Mouse (Mus musculus) lung, adult 2 months (tissue): ENCODE results near the gene Eef1a2.

Experiments
- CTCF ChIP-seq: fragments of 200-500 bp; IDR thresholded peaks from 2 replicates; pipeline ENCODE4 v1.5.1; 2011; ENCODE audit warnings: mild to moderate bottlenecking, low read length, control low read depth; ENCODE audit not compliant: insufficient read depth
- POLR2A ChIP-seq: fragments of 200-500 bp; IDR thresholded peaks from 2 replicates; pipeline ENCODE4 v1.6.1; 2011; ENCODE audit warnings: low read depth, mild to moderate bottlenecking, control low read depth, low read length, borderline replicate concordance; ENCODE audit errors: extremely low read depth

DNA sequence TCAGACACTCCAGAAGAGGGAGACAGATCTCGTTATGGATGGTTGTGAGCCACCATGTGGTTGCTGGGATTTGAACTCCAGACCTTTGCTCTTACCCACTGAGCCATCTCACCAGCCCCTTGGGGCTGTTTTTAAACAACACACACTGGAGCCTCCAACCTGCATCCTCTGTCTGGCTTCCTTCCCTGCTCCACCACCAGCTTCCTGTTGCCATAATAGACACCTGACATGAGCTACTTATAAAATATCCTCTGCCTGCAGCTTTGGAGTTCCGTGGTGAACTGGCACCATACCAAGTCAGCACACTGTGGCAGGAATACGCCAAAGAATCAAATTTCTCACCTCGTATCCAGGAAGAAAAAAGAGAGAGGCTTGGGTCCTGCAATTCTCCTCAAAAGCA is 4.0 kb upstream of the Eef1a2 start:
- TF ChIP-seq CTCF (no peak), POLR2A (no peak)
